Mouse (Mus musculus): ENCODE data around the gene Hes1.

DNA sequence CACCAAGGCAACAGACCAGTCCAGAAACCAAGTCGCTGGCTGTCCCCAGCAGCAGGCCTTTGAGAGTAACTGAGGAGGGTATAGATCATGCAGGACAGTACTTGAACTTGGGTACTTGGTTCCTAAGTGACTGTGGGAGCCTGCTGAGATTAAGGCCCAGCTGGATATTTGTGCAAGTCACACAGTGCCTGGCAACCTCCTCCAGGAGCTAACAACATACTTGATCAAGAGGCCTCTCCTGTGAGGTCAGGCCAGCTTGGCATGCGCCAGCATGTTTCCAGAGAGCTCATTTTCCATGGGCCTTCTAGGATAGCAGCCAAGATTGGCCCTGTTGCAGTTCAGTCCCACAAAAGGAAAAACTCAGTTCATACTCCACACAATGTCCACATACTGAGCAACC is 7.3 kb upstream of the Hes1 start:
- no peak for TF ChIP-seq POLR2A (IDR thresholded peaks at IDR 0.05; ENCODE audit: borderline replicate concordance, insufficient read depth, low read length)
- TF ChIP-seq CTCF (IDR thresholded peaks at IDR 0.05; ENCODE audit: borderline replicate concordance, insufficient read depth, low read depth, low read length), result no peak

All from cerebellum, adult 2 months (tissue).